In genomic region chr11:74590239-74590596, GRCm38 (mm10) we compare ENCODE assay signal across 8 mouse cellular contexts. TPM values are rescaled to one million over a fixed set of nuclear protein-coding genes. Genes with fewer than 3 reads are reported as not detected.
DNase-seq lines count a peak whose midpoint lies in the region; ATAC-seq and TF ChIP-seq lines count a peak whose summit lies in the region.

No protein-coding gene starts in this region.

- intact Hi-C loops in left cerebral cortex, adult 2 months (cut with DNase I) = no loop called here
- intact Hi-C loops in left cerebral cortex, postnatal 4 days (cut with DNase I) = no loop called here
- intact Hi-C loops in gastrocnemius, postnatal 36 days (cut with DNase I) = no loop called here

- H3K4me1 ChIP-seq in forebrain, embryonic 11.5 days (replicated peaks; ENCODE audit: control insufficient read depth, insufficient read depth, low read length) = no peaks in the 10 kb centered on the region
- H3K4me1 ChIP-seq in limb, embryonic 10.5 days = peaks cover 9% of the 10 kb centered on the region
- H3K4me1 ChIP-seq in olfactory bulb, adult 2 months (ENCODE audit: control insufficient read depth, insufficient read depth, low read length) = peaks cover 26% of the 10 kb centered on the region

- no peak for TF ChIP-seq CTCF in left cerebral cortex, adult 2 months (IDR thresholded peaks at IDR 0.05)
- TF ChIP-seq CTCF in olfactory bulb, adult 2 months (IDR thresholded peaks at IDR 0.05; ENCODE audit: insufficient read depth, low read depth, low read length) = no peak

- H3K9ac ChIP-seq in forebrain, embryonic 11.5 days (ENCODE audit: low read length) = no peak overlapping the region

- no peak for TF ChIP-seq POLR2A in olfactory bulb, adult 2 months (IDR thresholded peaks at IDR 0.05; ENCODE audit: insufficient read depth, low read depth, low read length)

- peak overlapping the region; percentile 69 for H3K27ac ChIP-seq in left cerebral cortex, adult 2 months
- H3K27ac ChIP-seq in forebrain, embryonic 11.5 days (ENCODE audit: low read depth, low read length) = no peak overlapping the region
- H3K27ac ChIP-seq in limb, embryonic 10.5 days = no peak overlapping the region
- peak overlapping the region; percentile 60; the same call in 1 of the 2 replicates for H3K27ac ChIP-seq in olfactory bulb, adult 2 months (ENCODE audit: insufficient read depth, low read depth, low read length)

- no peaks in the 10 kb centered on the region for H3K9me3 ChIP-seq in forebrain, embryonic 11.5 days (ENCODE audit: control insufficient read depth, low read length)
- H3K9me3 ChIP-seq in limb, embryonic 10.5 days (replicated peaks) = no peaks in the 10 kb centered on the region

- DNase-seq in left cerebral cortex, adult 2 months (ENCODE audit: extremely low spot score in 1 of 2, low spot score in 2 of 2) = no peak
- no peak for DNase-seq in left cerebral cortex, postnatal 4 days
- DNase-seq in forebrain, embryonic 11.5 days (ENCODE audit: low spot score) = no peak
- DNase-seq in limb, embryonic 10.5 days (ENCODE audit: low spot score) = peak; percentile 33
- DNase-seq in gastrocnemius, postnatal 36 days = no peak
- no peak for DNase-seq in thymus, postnatal 10 days (ENCODE audit: low spot score in 2 of 2)
- no peak for DNase-seq in adrenal gland, postnatal 14 days

- no peaks in the 10 kb centered on the region for H3K36me3 ChIP-seq in forebrain, embryonic 11.5 days (ENCODE audit: control insufficient read depth, insufficient read depth, low read length)
- H3K36me3 ChIP-seq in limb, embryonic 10.5 days = no peaks in the 10 kb centered on the region

- 0 out of 2 replicates have a peak, but pooled peaks have one; percentile 27 for ATAC-seq in forebrain, embryonic 11.5 days (replicated peaks; ENCODE audit: low FRiP score)

- under 1% methylated on average over 25 of the region's 25 CpGs for WGBS in forebrain, embryonic 11.5 days
- under 1% methylated on average over 25 of the region's 25 CpGs for WGBS in limb, embryonic 10.5 days
- WGBS in olfactory bulb, adult 2 months = under 1% methylated on average over 25 of the region's 25 CpGs

- peaks cover 34% of the 10 kb centered on the region for H3K27me3 ChIP-seq in forebrain, embryonic 11.5 days (ENCODE audit: control insufficient read depth, insufficient read depth, low read length)
- H3K27me3 ChIP-seq in limb, embryonic 10.5 days (ENCODE audit: low read depth, poor library complexity, severe bottlenecking) = peaks cover 78% of the 10 kb centered on the region

- peak overlapping the region; percentile 65 for H3K4me2 ChIP-seq in forebrain, embryonic 11.5 days (ENCODE audit: low read depth, low read length, severe bottlenecking)

- peak overlapping the region; percentile 63 for H3K4me3 ChIP-seq in left cerebral cortex, adult 2 months
- H3K4me3 ChIP-seq in forebrain, embryonic 11.5 days (ENCODE audit: low read depth, low read length) = peak overlapping the region; percentile 39
- peak overlapping the region; percentile 52 for H3K4me3 ChIP-seq in limb, embryonic 10.5 days
- peak overlapping the region; percentile 76 for H3K4me3 ChIP-seq in olfactory bulb, adult 2 months (ENCODE audit: insufficient read depth, low read depth, low read length)

RNA-seq across cellular contexts. Expression of gene Rap1gap2, which starts 20.5 kb away (rescaled TPM):
- 100 to 1,000 TPM; 186 to 188 TPM for total RNA-seq in left cerebral cortex, adult 2 months (2021)
- 10 to 100 TPM; 77.8 to 87.8 TPM for total RNA-seq in left cerebral cortex, postnatal 4 days (2021)
- 1.3 and 1.8 TPM in 2 replicates for polyA plus RNA-seq in forebrain, embryonic 11.5 days (2014; fragmentation: Nextera tagmentation; extraction: Ambion mirVana)
- 0.34 and 0.55 TPM in 2 replicates for polyA plus RNA-seq in limb, embryonic 10.5 days (2016; fragmentation: Nextera tagmentation; extraction: Ambion mirVana)
- not detected in 2 replicates for polyA plus RNA-seq in olfactory bulb, adult 2 months (2012; ENCODE audit: insufficient read depth, insufficient read length, low replicate concordance, missing spikeins)
- 10 to 100 TPM in 1 of 2 experiments, 1 to 10 TPM in 1; 9.7 to 12.4 TPM for total RNA-seq in gastrocnemius, postnatal 36 days (2021)
- total RNA-seq in adrenal gland, postnatal 14 days (2021) = 12.6 and 12.8 TPM in 2 replicates

RNA-seq across cellular contexts. Expression of gene Ccdc92b, which starts 29.2 kb away (rescaled TPM):
- 10 to 100 TPM; 29.8 to 31.7 TPM for total RNA-seq in left cerebral cortex, adult 2 months (2021)
- total RNA-seq in left cerebral cortex, postnatal 4 days (2021) = 10 to 100 TPM; 16.2 to 17.5 TPM
- 1.5 and 2.0 TPM in 2 replicates for polyA plus RNA-seq in forebrain, embryonic 11.5 days (2014; fragmentation: Nextera tagmentation; extraction: Ambion mirVana)
- 0.24 and 0.51 TPM in 2 replicates for polyA plus RNA-seq in limb, embryonic 10.5 days (2016; fragmentation: Nextera tagmentation; extraction: Ambion mirVana)
- not detected in 2 replicates for polyA plus RNA-seq in olfactory bulb, adult 2 months (2012; ENCODE audit: insufficient read depth, insufficient read length, low replicate concordance, missing spikeins)
- under 1 TPM; 0.05 to 0.10 TPM for total RNA-seq in gastrocnemius, postnatal 36 days (2021)
- total RNA-seq in adrenal gland, postnatal 14 days (2021) = 2.9 and 3.1 TPM in 2 replicates

RNA-seq across cellular contexts. Expression of gene Cluh, which starts 59.1 kb away (rescaled TPM):
- total RNA-seq in left cerebral cortex, adult 2 months (2021) = 10 to 100 TPM; 64.1 to 65.9 TPM
- total RNA-seq in left cerebral cortex, postnatal 4 days (2021) = 10 to 100 TPM; 45.8 to 47.9 TPM
- polyA plus RNA-seq in forebrain, embryonic 11.5 days (2014; fragmentation: Nextera tagmentation; extraction: Ambion mirVana) = 18.9 and 21.9 TPM in 2 replicates
- 32.8 and 36.6 TPM in 2 replicates for polyA plus RNA-seq in limb, embryonic 10.5 days (2016; fragmentation: Nextera tagmentation; extraction: Ambion mirVana)
- polyA plus RNA-seq in olfactory bulb, adult 2 months (2012; ENCODE audit: insufficient read depth, insufficient read length, low replicate concordance, missing spikeins) = not detected in 2 replicates
- total RNA-seq in gastrocnemius, postnatal 36 days (2021) = 10 to 100 TPM; 88.1 to 96.6 TPM
- 245 and 246 TPM in 2 replicates for total RNA-seq in adrenal gland, postnatal 14 days (2021)

Comparison
In these comparisons a context has a peak if more than half of its experiments do, and no peak if none do; other contexts are left out.
1. H3K27ac ChIP-seq: peak in left cerebral cortex, adult 2 months (single experiment) and olfactory bulb, adult 2 months (single experiment); none in forebrain, embryonic 11.5 days (single experiment) and limb, embryonic 10.5 days (single experiment).
2. Peak in every context shown above with its lines, with median percentiles within 50 percentile points of each other: H3K4me3 ChIP-seq.